Mouse (Mus musculus) embryo, embryonic 10.5 days (tissue): ENCODE measurements around the gene Actb.
A peak's percentile ranks its signal among the peaks of the same experiment; 100 is the strongest.
"Not testable (repeated sequence)": the region's sequence is repeated elsewhere in the genome, so short reads cannot be mapped to it uniquely, and the experiment has no call there.

Experiments
- DNase-seq: peaks from one replicate; pipeline ENCODE4 v3.0.0-alpha.2; 2015; ENCODE audit warnings: low spot score

Gene Actb

DNA sequence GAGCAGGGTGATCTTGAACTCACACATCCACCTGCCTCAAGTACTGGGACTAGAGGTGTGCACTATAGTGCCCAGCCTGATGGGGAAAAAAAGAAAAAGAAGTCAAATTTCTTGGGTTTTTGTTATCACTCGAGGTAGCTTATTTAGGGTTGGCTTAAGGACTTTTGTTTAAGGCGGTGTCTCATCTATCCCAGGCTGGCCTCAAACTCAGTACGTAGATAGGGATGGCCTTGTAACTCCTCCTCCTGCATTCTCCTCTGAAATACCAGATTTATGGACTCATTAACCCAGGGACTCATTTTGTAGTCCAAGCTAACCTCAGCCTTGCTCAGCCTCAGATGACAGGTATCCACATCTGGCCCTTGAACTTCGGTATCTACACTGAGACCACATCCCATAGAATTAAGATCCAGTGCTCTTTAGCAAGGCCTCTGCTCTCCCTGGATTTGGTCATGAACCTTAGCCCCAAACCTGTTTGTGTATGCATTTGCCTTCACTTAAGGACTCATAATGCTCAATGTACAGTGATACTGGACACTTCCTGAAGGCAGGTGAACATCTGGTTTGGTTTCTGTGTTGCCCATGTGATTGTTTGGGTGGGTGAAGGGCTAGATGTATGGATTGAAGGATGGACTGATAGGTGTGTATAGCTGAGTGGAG is 4.6 kb downstream of the Actb start:
- peak; percentile 59 for DNase-seq

DNA sequence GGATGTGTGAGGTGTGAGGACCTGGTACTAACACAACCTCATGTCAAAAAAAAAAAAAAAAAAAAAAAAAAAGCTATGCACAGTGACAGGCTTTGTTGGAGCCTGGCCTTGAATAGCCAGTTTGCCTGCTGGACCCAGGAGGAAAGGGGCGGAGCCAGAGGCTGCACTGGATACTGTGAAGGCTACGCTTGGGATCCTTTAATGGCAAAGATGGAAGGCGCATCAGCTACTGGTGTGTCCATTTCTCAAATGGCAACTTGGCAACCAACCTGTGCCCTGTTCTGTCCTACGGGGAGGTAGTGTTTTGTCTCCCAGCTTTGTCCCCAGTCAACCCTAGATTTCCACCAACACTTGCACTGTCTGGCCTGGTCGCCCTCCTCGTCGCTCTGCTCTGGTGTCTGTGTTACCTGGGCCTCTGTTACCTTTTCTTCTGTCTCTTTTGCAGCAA is 5.2 kb downstream of the Actb start:
- DNase-seq, result peak; percentile 71

GRCm38 (mm10) chr5:142900651-142901050 is 5.9 kb downstream of the Actb start:
- DNase-seq, result no peak

DNA sequence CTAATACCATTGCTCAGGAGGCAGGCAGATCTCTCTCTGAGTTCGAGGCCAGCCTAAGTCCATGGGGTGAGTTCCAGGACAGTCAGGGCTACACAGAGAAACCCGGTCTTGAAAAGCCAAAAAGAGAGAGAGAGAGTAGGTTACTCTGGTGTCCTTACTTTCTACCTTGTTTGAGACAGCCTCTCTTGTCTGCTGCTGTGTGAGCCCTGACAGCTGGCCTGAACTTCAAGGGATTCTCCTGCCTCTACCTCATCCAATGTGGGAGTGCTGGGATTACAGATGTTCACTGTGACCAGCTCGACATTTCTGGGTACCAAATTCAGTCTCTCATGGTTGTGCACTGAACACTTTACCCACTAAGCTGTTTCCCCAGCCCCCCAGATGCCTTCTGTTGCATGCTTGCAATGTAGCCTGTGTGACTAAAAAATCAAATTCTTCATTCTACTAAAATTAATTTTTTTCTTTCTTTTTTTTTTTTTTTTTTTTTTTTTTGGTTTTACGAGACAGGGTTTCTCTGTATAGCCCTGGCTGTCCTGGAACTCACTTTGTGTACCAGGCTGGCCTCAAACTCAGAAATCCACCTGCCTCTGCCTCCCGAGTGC is 6.5 kb downstream of the Actb start:
- DNase-seq, result no peak

GRCm38 (mm10) chr5:142899057-142899601 is 7.4 kb downstream of the Actb start:
- DNase-seq, result no peak

DNA sequence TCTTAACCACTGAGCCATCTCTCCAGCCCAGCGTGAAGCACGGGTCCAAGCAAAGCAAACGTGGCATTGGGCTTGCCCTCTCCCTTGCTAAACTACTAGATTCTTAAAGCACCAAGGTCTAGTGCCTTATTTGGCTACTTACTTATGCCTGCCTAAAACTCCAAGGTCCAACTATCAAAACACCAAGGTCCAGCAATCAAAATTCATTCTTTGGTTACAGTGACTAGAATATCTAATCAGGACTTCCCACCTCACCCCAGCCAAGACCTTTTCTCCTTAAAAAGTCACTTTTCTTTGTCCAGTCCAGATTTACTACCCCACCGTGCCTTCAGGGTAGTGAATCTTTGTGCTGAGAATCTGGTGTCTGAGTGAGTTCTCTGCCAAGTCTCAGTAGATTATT is 8.2 kb downstream of the Actb start:
- DNase-seq, result no peak

GRCm38 (mm10) chr5:142897568-142898248 is 8.8 kb downstream of the Actb start:
- no peak for DNase-seq

DNA sequence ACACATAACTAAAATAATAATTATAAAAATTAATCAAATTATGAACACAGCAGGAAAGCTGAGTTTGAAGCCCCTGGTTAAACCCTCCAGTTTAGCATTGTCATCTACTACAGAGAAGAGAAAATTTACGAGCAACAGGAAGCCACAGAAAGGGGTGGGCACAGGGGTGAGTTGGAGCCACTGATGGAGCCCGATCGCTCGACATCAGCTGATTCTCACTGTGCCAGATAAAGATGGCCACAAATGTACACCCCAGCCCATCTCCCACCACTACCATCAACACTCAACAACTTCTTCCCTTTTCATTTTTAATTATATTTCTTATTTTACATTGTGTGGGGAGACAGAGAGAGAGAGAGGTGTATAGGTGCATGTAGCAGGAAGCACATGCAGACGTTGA is 9.8 kb downstream of the Actb start:
- DNase-seq, result no peak

DNA sequence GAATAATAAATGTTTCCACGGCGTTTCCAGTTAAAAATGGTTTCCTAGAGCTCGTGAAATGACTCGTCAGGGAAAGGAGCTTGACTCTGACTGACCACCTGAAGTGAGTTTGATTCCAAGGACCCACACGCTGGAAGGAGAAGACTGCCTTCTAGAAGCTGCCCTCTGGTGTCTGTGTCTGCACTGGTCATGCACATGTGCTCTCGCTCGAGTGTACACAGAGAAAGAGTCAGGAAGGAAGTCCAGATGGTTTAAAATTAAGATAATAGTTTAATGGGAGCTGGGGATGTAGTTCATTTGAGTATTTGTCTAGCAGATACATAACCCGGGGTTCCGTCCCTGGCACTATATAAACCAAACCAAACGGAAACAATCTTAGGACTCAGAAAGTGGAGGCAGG is 10.4 kb downstream of the Actb start:
- DNase-seq, result no peak

DNA sequence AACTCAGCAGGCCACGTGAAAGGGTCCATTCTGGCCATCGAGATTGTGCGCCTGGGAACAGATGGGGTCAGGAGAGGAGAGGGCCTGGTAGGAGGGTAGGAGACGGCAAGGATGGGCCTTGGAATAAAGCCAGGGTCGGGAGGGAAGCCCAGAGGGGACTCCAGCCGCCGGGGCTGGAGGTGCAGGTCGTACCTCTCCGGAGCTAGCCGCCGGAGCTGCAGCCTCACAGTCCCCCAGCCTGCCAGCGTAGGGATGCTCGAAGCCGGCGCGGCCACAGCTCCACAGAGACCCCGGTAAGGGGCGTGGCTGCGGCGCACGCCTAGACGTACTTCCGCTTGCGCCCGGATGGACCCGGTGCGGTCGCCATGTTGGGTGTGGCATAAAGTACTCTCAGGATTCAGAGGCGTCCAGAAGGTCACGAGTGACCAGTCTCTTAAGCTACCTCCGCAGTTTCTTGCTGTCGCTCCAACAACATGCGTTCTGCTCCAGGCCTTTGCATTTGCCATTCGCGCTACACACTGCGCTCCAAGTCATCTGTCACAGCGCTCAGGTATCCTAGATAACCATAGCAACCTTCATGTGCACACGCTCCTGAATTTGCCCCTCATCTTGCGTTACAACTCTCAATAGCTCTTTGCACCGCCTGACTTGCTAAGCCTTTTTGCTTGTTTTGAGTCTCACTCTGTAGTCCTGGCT is 11.5 kb downstream of the Actb start, which contains the start of gene Fbxl18:
Gene Fbxl18 (minus strand): TSS at position 504 of the 696 bp plus-strand sequence.
- DNase-seq, result peak; percentile 96

GRCm38 (mm10) chr5:142891396-142891795 is 15.2 kb downstream of the Actb start:
- DNase-seq, result no peak

GRCm38 (mm10) chr5:142887533-142887932 is 19.0 kb downstream of the Actb start:
- DNase-seq, result not testable (repeated sequence)

- no peak for DNase-seq
Measured at GRCm38 (mm10) chr5:142886761-142887160, 19.8 kb downstream of the Actb start.

- no peak for DNase-seq
Measured at GRCm38 (mm10) chr5:142886181-142886580, 20.4 kb downstream of the Actb start.

DNA sequence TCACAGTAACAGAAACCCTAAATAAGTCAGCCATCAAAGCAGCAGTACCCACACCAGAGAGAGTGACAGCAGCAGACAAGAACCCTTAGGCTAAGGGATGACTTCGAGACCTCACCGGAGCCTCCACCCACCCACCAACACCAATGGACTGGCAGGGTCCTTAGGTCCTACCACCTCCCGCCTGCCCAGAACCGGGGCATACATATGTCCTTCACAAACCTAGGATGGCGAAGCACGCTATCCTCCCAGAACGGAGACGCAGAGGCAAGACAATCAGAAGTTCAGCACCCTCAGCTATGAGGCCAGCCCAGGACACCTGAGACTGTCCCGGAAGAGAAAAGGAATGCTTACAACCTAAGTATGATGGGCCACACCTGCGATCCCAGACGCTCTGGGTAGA is 24.1 kb downstream of the Actb start:
- DNase-seq, result no peak

- no peak for DNase-seq
Measured at GRCm38 (mm10) chr5:142881936-142882335, 24.6 kb downstream of the Actb start.

GRCm38 (mm10) chr5:142880806-142881516 is 25.6 kb downstream of the Actb start:
- peak; percentile 47 for DNase-seq

GRCm38 (mm10) chr5:142880246-142880645 is 26.3 kb downstream of the Actb start:
- no peak for DNase-seq

GRCm38 (mm10) chr5:142879318-142880175 is 27.0 kb downstream of the Actb start:
- peak; percentile 94 for DNase-seq

- no peak for DNase-seq
Measured at GRCm38 (mm10) chr5:142878570-142878969, 28.0 kb downstream of the Actb start.
